Mouse (Mus musculus) ES-CJ7 (cell line): Measurements from ENCODE around the gene Nxf1.
A peak's percentile ranks its signal among the peaks of the same experiment; 100 is the strongest.

Experiments used
- DNase-seq: peaks from one replicate; pipeline ENCODE4 v3.0.0; 2011; ENCODE audit warnings: low read depth, low spot score

Nxf1 gene

DNA sequence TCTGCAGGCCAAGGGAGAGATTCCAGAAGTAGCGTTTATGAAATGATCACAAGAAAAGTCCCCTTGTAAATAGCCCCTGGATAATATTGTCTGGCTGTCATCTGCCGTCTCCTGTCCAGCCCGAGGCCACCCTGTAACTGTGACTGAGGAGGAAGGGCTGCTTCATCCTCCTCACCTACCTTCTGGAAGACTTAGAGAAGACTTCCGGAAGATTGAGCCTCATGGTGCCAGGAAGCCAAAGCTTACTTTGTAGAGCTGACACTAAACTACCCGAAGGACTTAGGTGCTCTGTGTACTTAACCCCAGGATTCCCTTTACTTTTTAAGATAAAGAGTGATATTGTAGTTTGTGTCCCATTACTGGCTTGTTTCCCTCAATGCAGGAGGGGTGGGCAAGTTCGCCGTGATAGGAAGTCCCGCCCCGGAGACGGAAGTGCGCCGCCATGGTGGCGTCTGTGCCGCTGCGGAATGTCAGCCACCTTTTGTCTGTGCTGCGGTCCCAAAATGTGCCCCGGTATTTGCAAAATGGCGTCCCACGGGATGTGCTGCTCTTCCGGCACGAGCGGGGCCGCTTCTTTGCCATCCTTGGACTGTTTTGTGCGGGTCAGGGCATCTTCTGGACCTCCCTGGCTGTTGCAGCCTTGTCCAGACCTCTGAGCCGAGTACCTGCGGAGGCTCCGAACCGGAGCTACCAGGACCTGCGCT, 13.8 kb downstream of the Nxf1 start, which contains the start of gene Tmem223:
Tmem223 (plus strand) TSS at position 430 of the 704 bp plus-strand sequence.
- DNase-seq: peak; percentile 77

- no peak for DNase-seq
Observed at GRCm38 (mm10) chr19:8772996-8773395, 16.1 kb downstream of the Nxf1 start.

GRCm38 (mm10) chr19:8773409-8773808, 16.5 kb downstream of the Nxf1 start:
- no peak for DNase-seq

- peak; percentile 93 for DNase-seq
Observed at GRCm38 (mm10) chr19:8774086-8774835, 17.4 kb downstream of the Nxf1 start, which contains the start of gene Tmem179b. TSS of gene Tmem179b (minus strand) at chr19:8774467.

- DNase-seq: no peak
Observed at GRCm38 (mm10) chr19:8774951-8775421, 18.1 kb downstream of the Nxf1 start.

- peak; percentile 99 for DNase-seq
Observed at GRCm38 (mm10) chr19:8786008-8786781, 29.3 kb downstream of the Nxf1 start, which contains the start of gene Taf6l. TSS of gene Taf6l (minus strand) at chr19:8786417.

DNA sequence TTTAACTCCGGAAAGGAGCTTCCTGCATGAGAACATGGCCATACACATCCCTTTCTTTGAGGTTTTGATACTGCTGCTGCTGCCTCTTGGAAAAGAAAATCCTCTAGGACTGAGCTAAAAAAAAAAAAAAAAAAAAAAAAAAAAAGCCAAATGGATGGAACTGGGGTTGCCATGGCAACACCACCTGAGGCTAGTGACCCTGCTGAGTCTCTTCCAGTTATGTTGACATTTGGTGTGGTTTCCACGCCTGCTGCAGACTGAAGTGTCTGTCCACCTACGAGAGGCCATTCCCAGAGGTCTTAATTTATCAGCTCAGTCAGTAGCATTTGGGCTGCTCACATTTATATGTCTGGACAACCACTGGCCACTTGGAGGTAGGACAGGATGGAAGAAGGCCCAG, 31.6 kb downstream of the Nxf1 start:
- peak; percentile 38 for DNase-seq

- DNase-seq: no peak
Observed at GRCm38 (mm10) chr19:8789171-8789570, 32.3 kb downstream of the Nxf1 start.

GRCm38 (mm10) chr19:8790171-8790570, 33.3 kb downstream of the Nxf1 start:
- no peak for DNase-seq

DNA sequence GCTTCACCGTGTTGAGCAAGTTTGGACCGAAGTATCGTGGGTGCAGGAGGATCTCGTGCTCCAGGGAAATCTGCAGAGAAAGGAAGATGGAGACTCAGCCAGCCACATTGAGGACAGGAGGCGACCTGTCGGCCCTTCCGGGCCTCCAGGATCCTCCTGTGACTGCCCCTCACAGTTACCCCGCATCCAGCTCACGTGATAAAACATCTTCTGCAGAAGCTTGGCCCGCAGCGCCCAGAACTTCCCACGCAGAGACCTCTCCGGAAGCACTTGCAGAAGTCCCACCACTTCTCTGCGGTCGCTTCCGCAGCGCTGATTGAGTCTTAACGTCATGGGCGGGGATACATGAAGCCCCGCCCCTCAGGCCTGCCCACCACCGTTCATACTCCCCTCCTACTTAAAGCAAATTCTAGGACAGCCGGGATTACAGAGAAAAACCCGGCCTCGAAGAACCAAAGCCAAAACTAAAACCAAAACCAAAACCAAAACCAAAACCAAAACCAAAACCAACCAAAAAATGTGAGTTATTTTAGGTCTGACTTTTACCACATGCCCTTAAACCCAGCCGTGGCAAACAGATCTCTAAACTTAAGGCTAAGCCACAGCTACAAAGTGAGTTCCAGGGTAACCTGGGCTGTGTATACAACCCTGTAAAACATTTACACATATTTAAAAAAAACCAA, 41.5 kb downstream of the Nxf1 start, which contains the start of gene Polr2g:
Polr2g (minus strand) TSS at position 314 of the 683 bp plus-strand sequence.
- DNase-seq: peak; percentile 95

GRCm38 (mm10) chr19:8798947-8799315, 42.1 kb downstream of the Nxf1 start:
- no peak for DNase-seq

DNA sequence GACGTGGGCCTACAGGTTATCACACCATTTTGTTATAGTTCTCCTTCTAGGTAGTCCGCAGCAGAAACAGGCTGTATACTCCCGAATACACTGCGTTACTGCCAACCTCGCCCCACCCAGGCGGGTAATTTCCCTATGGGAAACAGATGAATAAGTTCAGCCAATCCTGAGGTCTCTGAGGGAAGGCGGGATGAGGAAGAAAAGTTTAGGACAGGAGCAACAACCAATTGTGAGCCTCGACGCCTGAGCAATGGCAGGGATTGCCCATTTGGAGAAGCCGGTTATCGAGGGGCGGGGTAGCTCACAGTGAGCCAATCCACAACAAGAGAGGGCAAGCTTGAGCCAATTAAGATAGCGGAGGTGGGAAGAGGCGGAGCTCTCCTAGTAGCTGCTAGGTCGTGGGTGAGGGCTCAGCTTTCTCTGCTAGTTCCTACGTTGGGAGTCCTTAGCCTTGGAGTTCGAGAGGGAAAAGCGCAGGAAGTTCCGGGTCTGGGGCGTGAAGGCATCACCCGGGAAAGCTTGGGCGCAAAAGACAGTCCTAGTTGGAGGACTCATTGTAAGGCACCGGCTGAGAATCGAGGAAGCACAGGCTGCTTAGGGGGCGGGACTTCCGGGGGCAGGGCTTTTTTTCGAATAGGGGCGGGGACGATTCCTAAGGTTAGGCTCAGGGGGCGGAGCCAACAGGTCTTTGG, 45.4 kb downstream of the Nxf1 start, which contains the start of gene Zbtb3:
Zbtb3 (plus strand) TSS at position 426 of the 692 bp plus-strand sequence.
- peak; percentile 99 for DNase-seq

DNA sequence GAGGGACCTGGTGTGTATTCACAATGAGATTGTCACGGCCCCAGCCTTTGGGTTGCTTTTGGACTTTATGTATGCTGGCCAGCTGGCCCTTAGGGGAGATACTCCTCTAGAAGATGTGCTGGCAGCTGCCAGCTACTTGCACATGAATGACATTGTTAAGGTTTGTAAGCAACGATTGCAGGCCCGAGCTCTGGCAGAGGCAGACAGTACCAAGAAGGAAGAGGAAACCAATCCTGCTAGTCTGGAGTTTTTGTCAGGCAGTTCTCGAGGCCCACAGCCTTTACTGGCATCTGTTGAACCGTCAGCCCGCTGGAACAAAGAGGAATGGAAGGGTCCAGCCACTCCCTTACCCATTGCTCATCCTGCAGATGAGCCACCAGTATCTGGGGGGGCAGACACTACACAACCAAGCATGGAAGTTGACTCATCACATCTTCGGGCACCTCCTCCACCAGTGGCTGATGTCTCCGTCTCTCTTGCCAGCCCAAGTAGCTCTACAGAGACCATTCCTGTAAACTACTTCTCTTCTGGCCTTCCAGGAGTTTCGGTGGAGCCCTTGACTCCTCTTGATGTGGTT, 46.4 kb downstream of the Nxf1 start:
- no peak for DNase-seq

DNA sequence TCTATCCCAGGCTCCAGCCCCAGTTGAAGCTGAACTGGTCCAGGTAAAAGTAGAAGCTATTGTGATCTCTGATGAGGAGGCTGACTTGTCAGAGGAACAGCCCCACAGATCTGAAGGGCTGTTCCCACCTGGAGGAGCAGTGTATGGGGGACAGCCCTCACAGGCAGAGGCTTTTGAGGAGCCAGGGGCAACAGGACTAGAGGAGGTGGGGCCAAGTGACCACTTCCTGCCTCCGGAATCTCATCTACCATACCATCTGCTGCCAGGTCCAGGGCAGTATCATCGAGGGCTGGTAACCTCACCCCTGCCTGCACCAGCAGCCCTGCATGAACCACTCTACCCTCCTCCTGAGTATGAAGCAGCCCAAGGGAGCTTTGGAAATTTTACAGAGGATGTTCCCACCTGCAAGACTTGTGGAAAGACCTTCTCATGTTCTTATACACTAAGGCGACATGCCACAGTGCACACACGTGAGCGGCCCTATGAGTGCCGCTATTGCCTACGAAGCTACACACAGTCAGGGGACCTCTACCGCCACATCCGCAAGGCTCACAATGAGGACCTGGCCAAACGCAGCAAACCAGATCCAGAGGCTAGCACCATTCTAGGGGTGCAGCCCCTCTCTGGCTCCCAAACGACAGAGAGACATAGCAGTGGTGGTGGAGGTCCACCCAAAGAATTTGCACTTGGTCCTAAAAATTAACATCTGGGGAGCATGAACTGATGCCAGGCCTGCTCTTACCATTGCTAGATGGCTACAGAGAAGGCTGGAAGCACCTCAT, 47.2 kb downstream of the Nxf1 start:
- no peak for DNase-seq

GRCm38 (mm10) chr19:8806810-8807209, 49.9 kb downstream of the Nxf1 start:
- no peak for DNase-seq

- no peak for DNase-seq
Observed at GRCm38 (mm10) chr19:8815812-8816211, 58.9 kb downstream of the Nxf1 start.

DNA sequence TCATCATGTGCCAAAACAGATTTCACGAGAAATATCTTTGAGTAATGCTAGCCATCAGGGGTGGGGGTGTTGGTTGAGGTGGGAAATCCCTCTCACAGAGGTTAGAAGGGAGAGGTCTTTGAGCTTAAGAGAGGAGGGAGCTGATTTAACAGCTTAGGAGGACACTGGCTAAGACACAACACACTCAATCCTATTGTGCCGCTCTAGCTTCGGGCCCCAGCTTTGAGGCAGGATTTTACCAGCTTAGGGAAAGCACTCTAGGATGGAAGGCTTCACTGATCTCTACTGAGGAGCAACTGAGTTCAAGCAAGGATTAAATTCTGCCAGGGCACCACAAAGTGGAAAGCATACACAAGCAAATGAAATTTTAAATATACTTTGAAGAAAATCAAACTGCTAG, 60.1 kb downstream of the Nxf1 start:
- DNase-seq: no peak

DNA sequence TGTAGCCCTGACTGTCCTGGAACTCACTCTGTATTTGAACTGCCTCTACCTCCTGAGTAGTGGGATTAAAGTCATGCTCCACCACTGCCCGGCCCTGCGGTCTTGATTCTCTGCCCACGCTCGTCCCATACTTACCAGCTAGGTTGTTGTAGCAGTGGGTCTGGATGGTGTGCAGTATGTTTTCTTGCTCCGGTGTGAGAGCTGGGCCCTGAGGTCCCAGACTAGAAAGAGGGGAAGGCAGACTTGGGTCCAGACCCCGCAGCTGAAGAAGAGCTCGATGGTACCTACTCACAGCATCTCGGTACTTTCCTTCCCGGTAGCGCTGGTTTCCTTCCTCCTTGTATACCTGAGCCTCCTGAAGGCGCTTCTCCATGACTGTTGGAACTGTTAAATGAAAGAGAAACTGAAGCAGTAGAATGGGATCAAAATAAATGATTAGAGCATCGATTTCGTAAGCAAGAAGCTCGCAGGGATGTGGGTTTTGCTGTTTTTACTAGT, 61.5 kb downstream of the Nxf1 start:
- DNase-seq: no peak
